Mouse (Mus musculus) kidney, postnatal 10 days (tissue): ENCODE measurements at regions not wholly inside any gene's neighbourhood (a gene's known extent, or its start where the extent isn't known, plus 50 kb on each side); places are given as distances from the start of the nearest gene placed in this dataset.
A peak's percentile ranks its signal among the peaks of the same experiment; 100 is the strongest.

Source experiments
- DNase-seq: peaks from one replicate; pipeline ENCODE4 v3.0.0; 2021; ENCODE audit warnings: mixed read lengths

DNA sequence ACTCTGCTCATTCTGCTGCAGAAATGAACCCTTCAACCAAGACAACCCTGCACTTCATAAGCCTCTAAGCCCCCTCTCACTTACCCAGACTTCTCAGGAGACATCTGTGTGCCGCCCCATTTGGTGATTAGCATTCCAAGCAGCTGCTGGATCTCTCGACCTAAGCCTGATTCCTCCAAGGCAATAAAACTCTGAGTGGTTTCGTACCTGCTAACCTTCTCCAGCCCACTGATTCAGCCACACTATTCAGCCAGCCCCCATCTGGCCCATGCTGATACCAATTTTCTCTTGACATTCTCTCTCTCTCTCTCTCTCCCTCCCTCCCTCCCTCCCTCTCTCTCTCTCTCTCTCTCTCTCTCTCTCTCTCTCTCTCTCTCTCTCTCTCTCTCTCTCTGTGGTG, 88.2 kb downstream of the Zmat3 start:
- no peak for DNase-seq

- peak; percentile 11 for DNase-seq
These were observed 100.1 kb downstream of the Zmat3 start for GRCm38 (mm10) chr3:32265619-32266222.
